Mouse (Mus musculus) erythroblast, embryonic 14.5 days (primary cell): Measurements from ENCODE around the gene Slamf7.

ENCODE experiments used
- GATA1 ChIP-seq: IDR thresholded peaks from 2 replicates; pipeline ENCODE4 v1.6.1; 2012; ENCODE audit warnings: low read length, inconsistent platforms, mixed read lengths
- TAL1 ChIP-seq: IDR thresholded peaks from 3 replicates; pipeline ENCODE4 v1.6.1; 2012; ENCODE audit warnings: low read length, inconsistent platforms, mixed read lengths

DNA sequence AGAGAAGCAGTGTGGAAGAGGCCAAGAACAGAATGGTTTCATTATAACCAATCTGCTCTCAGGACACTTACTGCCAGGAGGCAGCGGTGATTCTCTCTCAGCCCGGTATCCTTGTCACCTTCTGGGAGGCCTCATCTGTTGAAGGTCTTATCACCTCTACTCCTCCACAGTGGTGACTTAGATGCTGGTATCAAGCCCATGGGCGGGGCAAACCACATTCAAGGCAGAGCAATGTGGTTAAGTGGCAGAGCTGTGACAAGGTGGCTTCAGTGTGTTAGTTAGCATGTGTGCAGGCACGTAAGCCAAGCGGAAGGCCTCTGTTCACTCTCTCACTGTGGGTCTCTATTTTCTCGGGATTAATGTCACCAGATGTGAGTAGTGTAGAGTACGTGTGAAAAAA is 9.2 kb downstream of the Slamf7 start:
- no peak for TF ChIP-seq GATA1
- no peak; the same call in 2 of the 3 replicates for TF ChIP-seq TAL1
